Mouse (Mus musculus): ENCODE data around the gene Pgpep1. TPM values are rescaled to one million over a fixed set of nuclear protein-coding genes. Genes with fewer than 3 reads are reported as not detected.

Pgpep1 gene
- polyA plus RNA-seq, 1 experiment from 2014 or later: 59.8 TPM

- Histone ChIP-seq H3K27me3 (replicated peaks; ENCODE audit: control insufficient read depth, insufficient read depth, low read length) (no peaks in the 10 kb centered on the region), H3K4me2 (ENCODE audit: low read depth, low read length) (no peak overlapping the region), H3K4me1 (ENCODE audit: control insufficient read depth, insufficient read depth, low read length) (peaks cover 46% of the 10 kb centered on the region), H3K27ac (replicated peaks; ENCODE audit: low read depth, low read length) (no peak overlapping the region), H3K36me3 (ENCODE audit: control insufficient read depth, insufficient read depth, low read length) (no peaks in the 10 kb centered on the region), H3K4me3 (ENCODE audit: low read depth, low read length) (no peak overlapping the region), H3K9ac (ENCODE audit: low read depth, low read length) (no peak overlapping the region), H3K9me3 (ENCODE audit: control insufficient read depth, low read length) (no peaks in the 10 kb centered on the region)
- DNase-seq (ENCODE audit: low spot score) (no peak), ATAC-seq (ENCODE audit: low read depth) (no peak)
- 64% methylated on average over 5 of the region's 5 CpGs for WGBS
Observed at GRCm38 (mm10) chr8:70693636-70694035, 33.4 kb upstream of the Pgpep1 start.

- peaks cover 32% of the 10 kb centered on the region for H3K4me1 ChIP-seq (ENCODE audit: control insufficient read depth, insufficient read depth, low read length)
- WGBS: 0% methylated on average over 5 of the region's 20 CpGs
Observed at GRCm38 (mm10) chr8:70691727-70692231, 31.6 kb upstream of the Pgpep1 start.

GRCm38 (mm10) chr8:70691230-70691629 is 31.0 kb upstream of the Pgpep1 start:
- DNase-seq (ENCODE audit: low spot score): no peak
- no peaks in the 10 kb centered on the region for H3K9me3 ChIP-seq (ENCODE audit: control insufficient read depth, low read length)
- H3K27ac ChIP-seq (replicated peaks; ENCODE audit: low read depth, low read length): peak overlapping the region; percentile 69
- H3K9ac ChIP-seq (ENCODE audit: low read depth, low read length): peak overlapping the region; percentile 70
- H3K36me3 ChIP-seq (ENCODE audit: control insufficient read depth, insufficient read depth, low read length): no peaks in the 10 kb centered on the region
- ATAC-seq (ENCODE audit: low read depth): no peak; the same call in 1 of the 2 replicates
- 55% methylated on average over 4 of the region's 4 CpGs for WGBS
- H3K4me1 ChIP-seq (ENCODE audit: control insufficient read depth, insufficient read depth, low read length): peaks cover 26% of the 10 kb centered on the region
- H3K4me3 ChIP-seq (ENCODE audit: low read depth, low read length): peak overlapping the region; percentile 39
- H3K4me2 ChIP-seq (ENCODE audit: low read depth, low read length): peak overlapping the region; percentile 65
- H3K27me3 ChIP-seq (replicated peaks; ENCODE audit: control insufficient read depth, insufficient read depth, low read length): no peaks in the 10 kb centered on the region

More at GRCm38 (mm10) chr8:70691727-70692231, 31.6 kb upstream of the Pgpep1 start:
- DNase-seq (ENCODE audit: low spot score) (peak; percentile 90), ATAC-seq (ENCODE audit: low read depth) (peak; percentile 67)
- Histone ChIP-seq H3K27ac (replicated peaks; ENCODE audit: low read depth, low read length) (peak overlapping the region; percentile 69), H3K4me2 (ENCODE audit: low read depth, low read length) (peak overlapping the region; percentile 65), H3K36me3 (ENCODE audit: control insufficient read depth, insufficient read depth, low read length) (no peaks in the 10 kb centered on the region), H3K9ac (ENCODE audit: low read depth, low read length) (peak overlapping the region; percentile 70), H3K4me3 (ENCODE audit: low read depth, low read length) (peak overlapping the region; percentile 39), H3K9me3 (ENCODE audit: control insufficient read depth, low read length) (no peaks in the 10 kb centered on the region), H3K27me3 (replicated peaks; ENCODE audit: control insufficient read depth, insufficient read depth, low read length) (no peaks in the 10 kb centered on the region)

- 49% methylated on average over 5 of the region's 5 CpGs for WGBS
- ATAC-seq (ENCODE audit: low read depth) (no peak), DNase-seq (ENCODE audit: low spot score) (no peak)
- Histone ChIP-seq H3K4me1 (ENCODE audit: control insufficient read depth, insufficient read depth, low read length) (peaks cover 13% of the 10 kb centered on the region; the same call in 1 of the 2 replicates), H3K9me3 (ENCODE audit: control insufficient read depth, low read length) (no peaks in the 10 kb centered on the region), H3K27me3 (replicated peaks; ENCODE audit: control insufficient read depth, insufficient read depth, low read length) (no peaks in the 10 kb centered on the region), H3K4me3 (ENCODE audit: low read depth, low read length) (no peak overlapping the region), H3K9ac (ENCODE audit: low read depth, low read length) (no peak overlapping the region), H3K36me3 (ENCODE audit: control insufficient read depth, insufficient read depth, low read length) (no peaks in the 10 kb centered on the region), H3K27ac (replicated peaks; ENCODE audit: low read depth, low read length) (no peak overlapping the region), H3K4me2 (ENCODE audit: low read depth, low read length) (no peak overlapping the region)
Observed at GRCm38 (mm10) chr8:70689892-70690390, 29.8 kb upstream of the Pgpep1 start.

- Histone ChIP-seq H3K9ac (ENCODE audit: low read depth, low read length) (no peak overlapping the region), H3K4me1 (ENCODE audit: control insufficient read depth, insufficient read depth, low read length) (peaks cover 12% of the 10 kb centered on the region; the same call in 1 of the 2 replicates), H3K36me3 (ENCODE audit: control insufficient read depth, insufficient read depth, low read length) (no peaks in the 10 kb centered on the region), H3K9me3 (ENCODE audit: control insufficient read depth, low read length) (no peaks in the 10 kb centered on the region), H3K27me3 (replicated peaks; ENCODE audit: control insufficient read depth, insufficient read depth, low read length) (no peaks in the 10 kb centered on the region), H3K4me2 (ENCODE audit: low read depth, low read length) (no peak overlapping the region), H3K4me3 (ENCODE audit: low read depth, low read length) (no peak overlapping the region), H3K27ac (replicated peaks; ENCODE audit: low read depth, low read length) (no peak overlapping the region)
- ATAC-seq (ENCODE audit: low read depth) (no peak), DNase-seq (ENCODE audit: low spot score) (no peak)
- WGBS: 94% methylated on average over 3 of the region's 3 CpGs
Observed at GRCm38 (mm10) chr8:70688136-70688535, 27.9 kb upstream of the Pgpep1 start.

- no peaks in the 10 kb centered on the region for H3K9me3 ChIP-seq (ENCODE audit: control insufficient read depth, low read length)
- H3K9ac ChIP-seq (ENCODE audit: low read depth, low read length): no peak overlapping the region
- no peak overlapping the region for H3K27ac ChIP-seq (replicated peaks; ENCODE audit: low read depth, low read length)
- peaks cover 14% of the 10 kb centered on the region; the same call in 1 of the 2 replicates for H3K4me1 ChIP-seq (ENCODE audit: control insufficient read depth, insufficient read depth, low read length)
- no peaks in the 10 kb centered on the region for H3K27me3 ChIP-seq (replicated peaks; ENCODE audit: control insufficient read depth, insufficient read depth, low read length)
- ATAC-seq (ENCODE audit: low read depth) (no peak), DNase-seq (ENCODE audit: low spot score) (no peak)
- no peak overlapping the region for H3K4me3 ChIP-seq (ENCODE audit: low read depth, low read length)
- no peaks in the 10 kb centered on the region for H3K36me3 ChIP-seq (ENCODE audit: control insufficient read depth, insufficient read depth, low read length)
- H3K4me2 ChIP-seq (ENCODE audit: low read depth, low read length): no peak overlapping the region
- 88% methylated on average over 8 of the region's 8 CpGs for WGBS
Observed at GRCm38 (mm10) chr8:70687576-70687975, 27.4 kb upstream of the Pgpep1 start.

- 37% methylated on average over 4 of the region's 7 CpGs for WGBS
Observed at GRCm38 (mm10) chr8:70684291-70684690, 24.1 kb upstream of the Pgpep1 start.

GRCm38 (mm10) chr8:70682692-70683091 is 22.5 kb upstream of the Pgpep1 start:
- Histone ChIP-seq H3K9ac (ENCODE audit: low read depth, low read length) (peak overlapping the region; percentile 46), H3K36me3 (ENCODE audit: control insufficient read depth, insufficient read depth, low read length) (peaks cover 19% of the 10 kb centered on the region; the same call in 1 of the 2 replicates), H3K4me1 (ENCODE audit: control insufficient read depth, insufficient read depth, low read length) (peaks cover 11% of the 10 kb centered on the region), H3K4me2 (ENCODE audit: low read depth, low read length) (peak overlapping the region; percentile 37), H3K27ac (replicated peaks; ENCODE audit: low read depth, low read length) (peak overlapping the region; percentile 39; the same call in 1 of the 2 replicates), H3K9me3 (ENCODE audit: control insufficient read depth, low read length) (no peaks in the 10 kb centered on the region), H3K4me3 (ENCODE audit: low read depth, low read length) (no peak overlapping the region), H3K27me3 (replicated peaks; ENCODE audit: control insufficient read depth, insufficient read depth, low read length) (no peaks in the 10 kb centered on the region)
- no peak for ATAC-seq (ENCODE audit: low read depth)
- 73% methylated on average over 3 of the region's 3 CpGs for WGBS
- no peak for DNase-seq (ENCODE audit: low spot score)

More at GRCm38 (mm10) chr8:70684291-70684690, 24.1 kb upstream of the Pgpep1 start:
- Histone ChIP-seq H3K4me1 (ENCODE audit: control insufficient read depth, insufficient read depth, low read length) (peaks cover 11% of the 10 kb centered on the region), H3K4me2 (ENCODE audit: low read depth, low read length) (no peak overlapping the region), H3K9ac (ENCODE audit: low read depth, low read length) (no peak overlapping the region), H3K9me3 (ENCODE audit: control insufficient read depth, low read length) (no peaks in the 10 kb centered on the region), H3K27ac (replicated peaks; ENCODE audit: low read depth, low read length) (no peak overlapping the region), H3K36me3 (ENCODE audit: control insufficient read depth, insufficient read depth, low read length) (peaks cover 5% of the 10 kb centered on the region; the same call in 1 of the 2 replicates), H3K4me3 (ENCODE audit: low read depth, low read length) (no peak overlapping the region), H3K27me3 (replicated peaks; ENCODE audit: control insufficient read depth, insufficient read depth, low read length) (no peaks in the 10 kb centered on the region)
- ATAC-seq (ENCODE audit: low read depth) (no peak), DNase-seq (ENCODE audit: low spot score) (no peak)

GRCm38 (mm10) chr8:70682193-70682592 is 22.0 kb upstream of the Pgpep1 start:
- Histone ChIP-seq H3K4me3 (ENCODE audit: low read depth, low read length) (0 out of 2 replicates have a peak overlapping the region, but pooled peaks have one; percentile 0), H3K27ac (replicated peaks; ENCODE audit: low read depth, low read length) (peak overlapping the region; percentile 39; the same call in 1 of the 2 replicates), H3K4me1 (ENCODE audit: control insufficient read depth, insufficient read depth, low read length) (peaks cover 11% of the 10 kb centered on the region), H3K36me3 (ENCODE audit: control insufficient read depth, insufficient read depth, low read length) (peaks cover 24% of the 10 kb centered on the region; the same call in 1 of the 2 replicates), H3K4me2 (ENCODE audit: low read depth, low read length) (peak overlapping the region; percentile 37), H3K27me3 (replicated peaks; ENCODE audit: control insufficient read depth, insufficient read depth, low read length) (no peaks in the 10 kb centered on the region), H3K9me3 (ENCODE audit: control insufficient read depth, low read length) (no peaks in the 10 kb centered on the region), H3K9ac (ENCODE audit: low read depth, low read length) (peak overlapping the region; percentile 46)
- peak; percentile 69 for ATAC-seq (ENCODE audit: low read depth)
- DNase-seq (ENCODE audit: low spot score): peak; percentile 80
- 2% methylated on average over 15 of the region's 19 CpGs for WGBS
